Mouse (Mus musculus) heart, adult 2 months (tissue): Measurements from ENCODE around the gene Eepd1.

Experiments
- CTCF ChIP-seq: fragments of 200-600 bp; IDR thresholded peaks from 2 replicates; pipeline ENCODE4 v1.8.1; 2022; ENCODE audit warnings: antibody characterized with exemption, mild to moderate bottlenecking, moderate library complexity
- EP300 ChIP-seq: fragments of 200-500 bp; IDR thresholded peaks from 2 replicates; pipeline ENCODE4 v1.6.1; 2011; ENCODE audit warnings: low read depth, low read length, control low read depth; ENCODE audit not compliant: insufficient read depth

GRCm38 (mm10) chr9:25521825-25522224 is 40.5 kb downstream of the Eepd1 start:
- TF ChIP-seq EP300 (no peak), CTCF (no peak)
